Comparison of ENCODE assay signal across 17 mouse cellular contexts in the genomic region with DNA sequence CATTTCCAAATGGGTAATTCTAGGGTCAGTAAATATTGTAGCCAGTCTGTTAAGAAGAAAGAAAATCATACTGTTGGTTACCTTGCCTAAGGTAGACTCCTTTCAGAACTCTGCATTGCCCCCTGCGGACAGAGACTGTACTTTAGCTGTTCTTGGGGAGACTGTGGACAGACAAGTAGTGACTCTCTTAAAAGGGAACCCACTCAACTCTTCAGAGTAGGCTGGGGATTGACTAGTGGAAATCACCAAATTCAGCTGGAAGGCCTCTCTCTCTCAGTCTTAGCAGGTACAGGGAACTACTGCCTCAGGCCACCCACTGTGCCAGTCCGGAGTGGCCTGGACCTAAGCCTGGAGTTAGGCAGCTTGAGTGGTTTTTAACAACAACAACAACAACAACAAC. TPM values are rescaled to one million over a fixed set of nuclear protein-coding genes. Genes with fewer than 3 reads are reported as not detected.
DNase-seq lines count a peak whose midpoint lies in the region; ATAC-seq and TF ChIP-seq lines count a peak whose summit lies in the region.
"Had no signal": no experiment of that assay in that cellular context is flagged by ENCODE, and none has a peak within 500 bp of the region (broad histone marks: within the 10 kb centered on the region; RNA-seq: fewer than 3 reads in every experiment).

No protein-coding gene starts in this region.

- H3K36me3 ChIP-seq in intestine, postnatal 0 days (ENCODE audit: control insufficient read depth, insufficient read depth): no peaks in the 10 kb centered on the region
- no peaks in the 10 kb centered on the region for H3K36me3 ChIP-seq in intestine, embryonic 15.5 days
- no peaks in the 10 kb centered on the region for H3K36me3 ChIP-seq in embryonic facial prominence, embryonic 10.5 days (replicated peaks)
- H3K36me3 ChIP-seq in limb, embryonic 10.5 days: peaks cover 76% of the 10 kb centered on the region
- no peaks in the 10 kb centered on the region for H3K36me3 ChIP-seq in neural tube, embryonic 14.5 days (ENCODE audit: control insufficient read depth, insufficient read depth, low read length)
- H3K36me3 ChIP-seq: G1E; lung, embryonic 15.5 days had no signal

- intact Hi-C loops in gastrocnemius, postnatal 14 days (cut with DNase I; ENCODE audit: low total_unique reads): no loop called here

- H3K9ac ChIP-seq in intestine, postnatal 0 days (ENCODE audit: low read depth, low read length): no peak overlapping the region
- H3K9ac ChIP-seq in intestine, embryonic 15.5 days: no peak overlapping the region
- no peak overlapping the region for H3K9ac ChIP-seq in neural tube, embryonic 14.5 days (replicated peaks; ENCODE audit: low read depth, low read length)
- H3K9ac ChIP-seq: lung, embryonic 15.5 days had no signal

- peak; percentile 15; the same call in 1 of the 2 replicates for TF ChIP-seq CTCF in intestine, postnatal 0 days (IDR thresholded peaks at IDR 0.05; ENCODE audit: low read depth)

- no peak for ATAC-seq in intestine, postnatal 0 days
- no peak for ATAC-seq in intestine, embryonic 15.5 days
- ATAC-seq in neural tube, embryonic 14.5 days (ENCODE audit: low read depth): 0 out of 2 replicates have a peak, but pooled peaks have one; percentile 13
- ATAC-seq in inflammation-experienced regulatory T-cells, adult 6 months: no peak

- H3K27ac ChIP-seq in intestine, postnatal 0 days (ENCODE audit: low read depth, low read length): no peak overlapping the region
- H3K27ac ChIP-seq in intestine, embryonic 15.5 days: no peak overlapping the region
- H3K27ac ChIP-seq in embryonic facial prominence, embryonic 10.5 days (replicated peaks): no peak overlapping the region
- peak overlapping the region; percentile 99 for H3K27ac ChIP-seq in limb, embryonic 10.5 days
- no peak overlapping the region for H3K27ac ChIP-seq in neural tube, embryonic 14.5 days (ENCODE audit: low read depth, low read length)
- H3K27ac ChIP-seq: lung, embryonic 15.5 days had no signal

- H3K27me3 ChIP-seq in intestine, postnatal 0 days (replicated peaks; ENCODE audit: control insufficient read depth, insufficient read depth, low read length): peaks cover 89% of the 10 kb centered on the region
- peaks cover 80% of the 10 kb centered on the region for H3K27me3 ChIP-seq in intestine, embryonic 15.5 days (replicated peaks)
- peaks cover 100% of the 10 kb centered on the region for H3K27me3 ChIP-seq in embryonic facial prominence, embryonic 10.5 days (replicated peaks; ENCODE audit: low read depth, poor library complexity, severe bottlenecking)
- peaks cover 49% of the 10 kb centered on the region for H3K27me3 ChIP-seq in limb, embryonic 10.5 days (ENCODE audit: low read depth, poor library complexity, severe bottlenecking)
- peaks cover 61% of the 10 kb centered on the region for H3K27me3 ChIP-seq in neural tube, embryonic 14.5 days (ENCODE audit: control insufficient read depth, insufficient read depth, low read length)

- H3K4me2 ChIP-seq in intestine, postnatal 0 days (replicated peaks; ENCODE audit: low read depth): no peak overlapping the region
- H3K4me2 ChIP-seq in intestine, embryonic 15.5 days (replicated peaks): no peak overlapping the region
- H3K4me2 ChIP-seq in neural tube, embryonic 14.5 days (ENCODE audit: low read depth, low read length): no peak overlapping the region
- H3K4me2 ChIP-seq: liver, embryonic 11.5 days; lung, embryonic 15.5 days had no signal

- no peaks in the 10 kb centered on the region for H3K4me1 ChIP-seq in intestine, postnatal 0 days (replicated peaks; ENCODE audit: control insufficient read depth, insufficient read depth, low read length)
- H3K4me1 ChIP-seq in intestine, embryonic 15.5 days (replicated peaks): no peaks in the 10 kb centered on the region
- peaks cover 13% of the 10 kb centered on the region for H3K4me1 ChIP-seq in embryonic facial prominence, embryonic 10.5 days
- H3K4me1 ChIP-seq in limb, embryonic 10.5 days: peaks cover 70% of the 10 kb centered on the region
- no peaks in the 10 kb centered on the region for H3K4me1 ChIP-seq in neural tube, embryonic 14.5 days (ENCODE audit: control insufficient read depth, insufficient read depth, low read length)
- H3K4me1 ChIP-seq: lung, embryonic 15.5 days had no signal

- H3K9me3 ChIP-seq in intestine, postnatal 0 days (ENCODE audit: control insufficient read depth): no peaks in the 10 kb centered on the region
- H3K9me3 ChIP-seq in intestine, embryonic 15.5 days: no peaks in the 10 kb centered on the region; the same call in 1 of the 2 replicates
- H3K9me3 ChIP-seq in embryonic facial prominence, embryonic 10.5 days: no peaks in the 10 kb centered on the region
- H3K9me3 ChIP-seq in limb, embryonic 10.5 days (replicated peaks): no peaks in the 10 kb centered on the region
- H3K9me3 ChIP-seq in neural tube, embryonic 14.5 days (ENCODE audit: control insufficient read depth, low read length): no peaks in the 10 kb centered on the region
- H3K9me3 ChIP-seq: lung, embryonic 15.5 days had no signal

- WGBS in intestine, postnatal 0 days: 4% methylated on average over 2 of the region's 2 CpGs
- 3% methylated on average over 2 of the region's 2 CpGs for WGBS in intestine, embryonic 15.5 days
- 2% methylated on average over 2 of the region's 2 CpGs for WGBS in embryonic facial prominence, embryonic 10.5 days
- WGBS in limb, embryonic 10.5 days: 2% methylated on average over 2 of the region's 2 CpGs
- 10% methylated on average over 2 of the region's 2 CpGs for WGBS in neural tube, embryonic 14.5 days

- DNase-seq in embryonic facial prominence, embryonic 10.5 days (ENCODE audit: low spot score): peak; percentile 22
- DNase-seq in limb, embryonic 10.5 days (ENCODE audit: low spot score): no peak
- DNase-seq in gastrocnemius, postnatal 14 days: no peak
- DNase-seq: adrenal gland, postnatal 14 days; cerebellum, postnatal 25 days; kidney, adult 11 months; kidney, postnatal 10 days had no signal

- no peak overlapping the region for H3K4me3 ChIP-seq in intestine, postnatal 0 days (ENCODE audit: low read depth, low read length)
- H3K4me3 ChIP-seq in intestine, embryonic 15.5 days (replicated peaks): no peak overlapping the region
- no peak overlapping the region for H3K4me3 ChIP-seq in embryonic facial prominence, embryonic 10.5 days
- H3K4me3 ChIP-seq in limb, embryonic 10.5 days: peak overlapping the region; percentile 88
- no peak overlapping the region for H3K4me3 ChIP-seq in neural tube, embryonic 14.5 days (ENCODE audit: low read depth, low read length)
- H3K4me3 ChIP-seq: erythroblast, embryonic 14.5 days; lung, embryonic 15.5 days; megakaryocyte, embryonic 14.5 days had no signal

RNA-seq across cellular contexts. Expression of gene Tbx15, which starts 21.8 kb away (rescaled TPM):
- polyA plus RNA-seq in intestine, postnatal 0 days (2015; fragmentation: Nextera tagmentation; extraction: Ambion mirVana): 0.04 TPM in 1 of 2 replicates, not detected in the other
- 0.04 TPM in 2 replicates for polyA plus RNA-seq in intestine, embryonic 15.5 days (2015; fragmentation: Nextera tagmentation; extraction: Ambion mirVana)
- 1.6 and 2.5 TPM in 2 replicates for polyA plus RNA-seq in embryonic facial prominence, embryonic 10.5 days (2016; fragmentation: Nextera tagmentation; extraction: Ambion mirVana)
- polyA plus RNA-seq in limb, embryonic 10.5 days (2016; fragmentation: Nextera tagmentation; extraction: Ambion mirVana): 25.8 and 41.2 TPM in 2 replicates
- polyA plus RNA-seq in neural tube, embryonic 14.5 days (2014; fragmentation: Nextera tagmentation; extraction: Ambion mirVana): 0.07 and 0.32 TPM in 2 replicates
- total RNA-seq in gastrocnemius, postnatal 14 days (2021): 100 to 1,000 TPM; 116 to 149 TPM
- polyA plus RNA-seq in inflammation-experienced regulatory T-cells, adult 6 months (2017; shearing (Covaris generic)): not detected
- total RNA-seq: hematopoietic stem cell, adult 5-6 weeks had no signal
- polyA plus RNA-seq: erythroblast, embryonic 14.5 days; G1E had no signal
